Mouse (Mus musculus) spleen, adult 2 months (tissue): ENCODE data around the gene N4bp2. TPM values are rescaled to one million over a fixed set of nuclear protein-coding genes. Genes with fewer than 3 reads are reported as not detected.

Experiments used
- DNase-seq, 2 experiments: peaks; one replicate each; pipeline versions ENCODE4 v3.0.0 to v3.0.0-alpha.2; 2012 to 2021; ENCODE audit warnings: low spot score in 2 of 2, low read depth in 1 of 2
- H3K27ac ChIP-seq: fragments of 200-500 bp; 2 replicates; pipeline ENCODE4 v1.5.1; 2012; ENCODE audit warnings: low read length, inconsistent platforms; ENCODE audit not compliant: insufficient read depth
- H3K27me3 ChIP-seq: fragments of 200-500 bp; 2 replicates; pipeline ENCODE4 v1.6.1; 2012; ENCODE audit warnings: mild to moderate bottlenecking, moderate library complexity, low read length, inconsistent platforms; ENCODE audit not compliant: control insufficient read depth, insufficient read depth
- H3K36me3 ChIP-seq: fragments of 200-500 bp; 2 replicates; pipeline ENCODE4 v1.6.1; 2012; ENCODE audit warnings: mild to moderate bottlenecking, low read length, inconsistent platforms; ENCODE audit not compliant: control insufficient read depth, insufficient read depth
- H3K4me1 ChIP-seq: fragments of 200-500 bp; 2 replicates; pipeline ENCODE4 v1.6.1; 2011; ENCODE audit warnings: inconsistent platforms; ENCODE audit not compliant: control insufficient read depth, insufficient read depth, insufficient read length
- H3K4me3 ChIP-seq: fragments of 200-500 bp; 2 replicates; pipeline ENCODE4 v1.5.1; 2011; ENCODE audit warnings: mild to moderate bottlenecking, inconsistent platforms; ENCODE audit not compliant: insufficient read depth, insufficient read length; ENCODE audit errors: extremely low read depth
- CTCF ChIP-seq: fragments of 200-500 bp; IDR thresholded peaks from 2 replicates; pipeline ENCODE4 v1.5.1; 2011; ENCODE audit warnings: mild to moderate bottlenecking, inconsistent platforms; ENCODE audit not compliant: insufficient read depth, insufficient read length, insufficient replicate concordance; ENCODE audit errors: extremely low read depth
- POLR2A ChIP-seq: fragments of 200-500 bp; IDR thresholded peaks from 2 replicates; pipeline ENCODE4 v1.6.1; 2011; ENCODE audit warnings: low read depth, low read length, inconsistent platforms
- WGBS: fragments of 180-500 bp; shearing (Covaris S2); methylation state at CpG from one replicate; pipeline ENCODE4 v1.1.7; 2018; 5-methylcytosine and 5-hydroxymethylcytosine counted together
- polyA plus RNA-seq: library from polyadenylated mRNA; depleted of rRNA; stranded (reverse); fragments of >200 nt; gene quantifications from 2 replicates; pipeline ENCODE4 v1.2.3, GENCODE M21; 2012

Gene N4bp2
- polyA plus RNA-seq, 1 experiment, result 7.3 TPM

GRCm38 (mm10) chr5:65856591-65857411, 93.5 kb downstream of the N4bp2 start:
- peaks cover 33% of the 10 kb centered on the region for H3K4me1 ChIP-seq
- H3K36me3 ChIP-seq, result no peaks in the 10 kb centered on the region
- DNase-seq, result peak in 1 of 2 experiments; percentile 26
- H3K4me3 ChIP-seq, result no peak overlapping the region
- peak overlapping the region; percentile 53 for H3K27ac ChIP-seq
- WGBS, result 62% methylated on average over 17 of the region's 17 CpGs
- no peak for TF ChIP-seq POLR2A
- no peaks in the 10 kb centered on the region for H3K27me3 ChIP-seq

- WGBS, result 34% methylated on average over 12 of the region's 12 CpGs
- Histone ChIP-seq H3K4me1 (peaks cover 37% of the 10 kb centered on the region), H3K4me3 (no peak overlapping the region; the same call in 1 of the 2 replicates), H3K27me3 (no peaks in the 10 kb centered on the region), H3K36me3 (no peaks in the 10 kb centered on the region), H3K27ac (peak overlapping the region; percentile 81)
- DNase-seq, result peak in 1 of 2 experiments; percentile 32
- TF ChIP-seq CTCF, result no peak
Measured at GRCm38 (mm10) chr5:65857935-65858334, 94.6 kb downstream of the N4bp2 start.

GRCm38 (mm10) chr5:65858355-65858754, 95.0 kb downstream of the N4bp2 start:
- TF ChIP-seq POLR2A (no peak), CTCF (no peak)
- peaks cover 37% of the 10 kb centered on the region for H3K4me1 ChIP-seq
- H3K27ac ChIP-seq, result peak overlapping the region; percentile 56; the same call in 1 of the 2 replicates
- 74% methylated on average over 4 of the region's 6 CpGs for WGBS
- H3K36me3 ChIP-seq, result no peaks in the 10 kb centered on the region
- no peak for DNase-seq
- H3K27me3 ChIP-seq, result no peaks in the 10 kb centered on the region
- no peak overlapping the region for H3K4me3 ChIP-seq

GRCm38 (mm10) chr5:65858898-65859297, 95.6 kb downstream of the N4bp2 start:
- Histone ChIP-seq H3K4me1 (peaks cover 37% of the 10 kb centered on the region), H3K27me3 (no peaks in the 10 kb centered on the region), H3K27ac (0 out of 2 replicates have a peak overlapping the region, but pooled peaks have one; percentile 28), H3K36me3 (no peaks in the 10 kb centered on the region), H3K4me3 (no peak overlapping the region)
- no peak for TF ChIP-seq POLR2A
- TF ChIP-seq CTCF, result no peak
- no peak for DNase-seq
- 61% methylated on average over 12 of the region's 12 CpGs for WGBS

GRCm38 (mm10) chr5:65859396-65859795, 96.1 kb downstream of the N4bp2 start:
- TF ChIP-seq CTCF, result no peak
- TF ChIP-seq POLR2A, result no peak
- Histone ChIP-seq H3K4me1 (peaks cover 37% of the 10 kb centered on the region), H3K36me3 (no peaks in the 10 kb centered on the region), H3K27ac (no peak overlapping the region), H3K27me3 (no peaks in the 10 kb centered on the region), H3K4me3 (no peak overlapping the region)
- no peak for DNase-seq
- WGBS, result 65% methylated on average over 6 of the region's 6 CpGs

- peak in 1 of 2 experiments; percentile 31 for DNase-seq
- H3K27ac ChIP-seq, result peak overlapping the region; percentile 55
- TF ChIP-seq POLR2A (no peak), CTCF (no peak)
- H3K4me1 ChIP-seq, result peaks cover 37% of the 10 kb centered on the region
- 20% methylated on average over 12 of the region's 12 CpGs for WGBS
- H3K4me3 ChIP-seq, result no peak overlapping the region
- H3K27me3 ChIP-seq, result no peaks in the 10 kb centered on the region
- no peaks in the 10 kb centered on the region for H3K36me3 ChIP-seq
Measured at GRCm38 (mm10) chr5:65860281-65861000, 97.1 kb downstream of the N4bp2 start.
